8 mouse cellular contexts compared by ENCODE assay signal in genomic region chr14:56575969-56576901, GRCm38 (mm10). TPM values are rescaled to one million over a fixed set of nuclear protein-coding genes. Genes with fewer than 3 reads are reported as not detected.
A peak's percentile ranks its signal among the peaks of the same experiment; 100 is the strongest.
DNase-seq lines count a peak whose midpoint lies in the region; ATAC-seq and TF ChIP-seq lines count a peak whose summit lies in the region.

No protein-coding gene starts in this region.

- WGBS in spleen, adult 2 months = 25% methylated on average over 18 of the region's 18 CpGs
- 72% methylated on average over 18 of the region's 18 CpGs for WGBS in forebrain, embryonic 15.5 days
- 65% methylated on average over 18 of the region's 18 CpGs for WGBS in liver, embryonic 13.5 days (ENCODE audit: insufficient replicate concordance)

- H3K4me3 ChIP-seq in spleen, adult 2 months (ENCODE audit: extremely low read depth, insufficient read depth, insufficient read length) = peak overlapping the region; percentile 95
- H3K4me3 ChIP-seq in forebrain, embryonic 15.5 days = peak overlapping the region; percentile 42; the same call in 1 of the 2 replicates
- H3K4me3 ChIP-seq in liver, embryonic 13.5 days (replicated peaks) = peak overlapping the region; percentile 67

- intact Hi-C loops in left cerebral cortex, postnatal 25 days (cut with DNase I) = loop anchor here (5.0 kb wide), 1 partner anchor 91 kb away; the partner anchor contains the start of gene Mphosph8

- peak overlapping the region; percentile 55; the same call in 1 of the 2 replicates for H3K4me2 ChIP-seq in forebrain, embryonic 15.5 days (replicated peaks)
- H3K4me2 ChIP-seq in liver, embryonic 13.5 days = peak overlapping the region; percentile 75

- H3K27me3 ChIP-seq in spleen, adult 2 months (ENCODE audit: control insufficient read depth, insufficient read depth, low read length) = no peaks in the 10 kb centered on the region; the same call in 1 of the 2 replicates
- H3K27me3 ChIP-seq in forebrain, embryonic 15.5 days = no peaks in the 10 kb centered on the region; the same call in 1 of the 2 replicates
- no peaks in the 10 kb centered on the region for H3K27me3 ChIP-seq in liver, embryonic 13.5 days

- TF ChIP-seq POLR2A in spleen, adult 2 months (IDR thresholded peaks at IDR 0.05; ENCODE audit: low read depth, low read length) = no peak

- ATAC-seq in forebrain, embryonic 15.5 days (replicated peaks) = no peak
- no peak for ATAC-seq in liver, embryonic 13.5 days (ENCODE audit: low read depth)

- TF ChIP-seq CTCF in spleen, adult 2 months (IDR thresholded peaks at IDR 0.05; ENCODE audit: extremely low read depth, insufficient read depth, insufficient read length, insufficient replicate concordance) = no peak

- H3K4me1 ChIP-seq in spleen, adult 2 months (ENCODE audit: control insufficient read depth, insufficient read depth, insufficient read length) = peaks cover 4% of the 10 kb centered on the region
- H3K4me1 ChIP-seq in forebrain, embryonic 15.5 days = peaks cover 14% of the 10 kb centered on the region
- H3K4me1 ChIP-seq in liver, embryonic 13.5 days (replicated peaks) = peaks cover 29% of the 10 kb centered on the region

- peak overlapping the region; percentile 93 for H3K27ac ChIP-seq in spleen, adult 2 months (ENCODE audit: insufficient read depth, low read length)
- H3K27ac ChIP-seq in forebrain, embryonic 15.5 days (replicated peaks) = no peak overlapping the region
- H3K27ac ChIP-seq in liver, embryonic 13.5 days = peak overlapping the region; percentile 11

- H3K9me3 ChIP-seq in forebrain, embryonic 15.5 days = no peaks in the 10 kb centered on the region
- no peaks in the 10 kb centered on the region for H3K9me3 ChIP-seq in liver, embryonic 13.5 days (replicated peaks)

- no peak overlapping the region for H3K9ac ChIP-seq in forebrain, embryonic 15.5 days (replicated peaks)
- H3K9ac ChIP-seq in liver, embryonic 13.5 days = peak overlapping the region; percentile 66

- 0 out of 2 replicates have a peak, but pooled peaks cover 2% of the 10 kb centered on the region for H3K36me3 ChIP-seq in spleen, adult 2 months (ENCODE audit: control insufficient read depth, insufficient read depth, low read length)
- no peaks in the 10 kb centered on the region for H3K36me3 ChIP-seq in forebrain, embryonic 15.5 days
- H3K36me3 ChIP-seq in liver, embryonic 13.5 days = no peaks in the 10 kb centered on the region

- DNase-seq in spleen, adult 2 months (ENCODE audit: low read depth in 1 of 2, low spot score in 2 of 2) = no peak
- no peak for DNase-seq in spleen, adult 18-20 months
- DNase-seq in liver, embryonic 13.5 days = no peak
- DNase-seq in thymus, postnatal 0 days (ENCODE audit: low spot score) = peak; percentile 71
- DNase-seq in adrenal gland, postnatal 4 days (ENCODE audit: low spot score in 2 of 2) = no peak
- DNase-seq in adrenal gland, postnatal 10 days = no peak
- no peak for DNase-seq in left cerebral cortex, postnatal 25 days (ENCODE audit: low spot score in 2 of 2)

RNA-seq across cellular contexts. Expression of gene Parp4, which starts 0.8 kb away (rescaled TPM):
- 7.4 and 7.6 TPM in 2 replicates for polyA plus RNA-seq in spleen, adult 2 months (2012; rRNA removed)
- 0.59 and 0.61 TPM in 2 replicates for polyA plus RNA-seq in forebrain, embryonic 15.5 days (2015; fragmentation: Nextera tagmentation; extraction: Ambion mirVana)
- 1.5 and 2.0 TPM in 2 replicates for polyA plus RNA-seq in liver, embryonic 13.5 days (2015; fragmentation: Nextera tagmentation; extraction: Ambion mirVana)
- polyA plus RNA-seq in thymus, postnatal 0 days (2015; fragmentation: Nextera tagmentation; extraction: Ambion mirVana) = 6.8 and 10.4 TPM in 2 replicates
- 10 to 100 TPM; 27.1 to 31.8 TPM for total RNA-seq in adrenal gland, postnatal 4 days (2021)
- total RNA-seq in adrenal gland, postnatal 10 days (2021) = 10 to 100 TPM; 20.1 to 25.6 TPM
- 1 to 10 TPM; 3.8 TPM for total RNA-seq in left cerebral cortex, postnatal 25 days (2021)

RNA-seq across cellular contexts. Expression of gene Cenpj, which starts 1.0 kb away (rescaled TPM):
- polyA plus RNA-seq in spleen, adult 2 months (2012; rRNA removed) = 1.4 and 2.9 TPM in 2 replicates
- polyA plus RNA-seq in forebrain, embryonic 15.5 days (2015; fragmentation: Nextera tagmentation; extraction: Ambion mirVana) = 13.4 and 15.3 TPM in 2 replicates
- 4.1 and 5.3 TPM in 2 replicates for polyA plus RNA-seq in liver, embryonic 13.5 days (2015; fragmentation: Nextera tagmentation; extraction: Ambion mirVana)
- 12.7 and 12.9 TPM in 2 replicates for polyA plus RNA-seq in thymus, postnatal 0 days (2015; fragmentation: Nextera tagmentation; extraction: Ambion mirVana)
- total RNA-seq in adrenal gland, postnatal 4 days (2021) = 1 to 10 TPM; 8.0 to 8.4 TPM
- 1 to 10 TPM; 7.2 to 8.0 TPM for total RNA-seq in adrenal gland, postnatal 10 days (2021)
- total RNA-seq in left cerebral cortex, postnatal 25 days (2021) = 1 to 10 TPM; 1.9 to 3.5 TPM

Comparison
In these comparisons a context has a peak if more than half of its experiments do, and no peak if none do; other contexts are left out.
1. H3K4me3 ChIP-seq: peak in every context shown above with its lines; median percentile 95 in spleen, adult 2 months; 67 in liver, embryonic 13.5 days; 42 in forebrain, embryonic 15.5 days.